Mouse (Mus musculus): ENCODE data around the gene Sox6. TPM values are rescaled to one million over a fixed set of nuclear protein-coding genes. Genes with fewer than 3 reads are reported as not detected.

The Sox6 gene
- polyA plus RNA-seq, 1 experiment from 2014 or later = 33.2 TPM

GRCm38 (mm10) chr7:115780148-115780547 is 258.4 kb downstream of the Sox6 start:
- Histone ChIP-seq H3K27ac (ENCODE audit: poor library complexity, severe bottlenecking) (peak overlapping the region; percentile 58), H3K9me3 (replicated peaks) (peaks cover 2% of the 10 kb centered on the region; the same call in 1 of the 2 replicates), H3K4me1 (replicated peaks) (peaks cover 34% of the 10 kb centered on the region), H3K9ac (no peak overlapping the region), H3K36me3 (no peaks in the 10 kb centered on the region), H3K4me2 (0 out of 2 replicates have a peak overlapping the region, but pooled peaks have one; percentile 17), H3K4me3 (no peak overlapping the region), H3K27me3 (replicated peaks) (no peaks in the 10 kb centered on the region)
- ATAC-seq (ENCODE audit: insufficient number of reproducible peaks, low FRiP score) = no peak
- 28% methylated on average over 4 of the region's 4 CpGs for WGBS

GRCm38 (mm10) chr7:115779544-115779943 is 259.1 kb downstream of the Sox6 start:
- ATAC-seq (ENCODE audit: insufficient number of reproducible peaks, low FRiP score) = no peak
- peaks cover 2% of the 10 kb centered on the region; the same call in 1 of the 2 replicates for H3K9me3 ChIP-seq (replicated peaks)
- H3K4me1 ChIP-seq (replicated peaks) = peaks cover 29% of the 10 kb centered on the region
- no peak overlapping the region for H3K4me3 ChIP-seq
- H3K9ac ChIP-seq = no peak overlapping the region
- H3K27me3 ChIP-seq (replicated peaks) = no peaks in the 10 kb centered on the region
- H3K4me2 ChIP-seq = no peak overlapping the region
- H3K27ac ChIP-seq (ENCODE audit: poor library complexity, severe bottlenecking) = peak overlapping the region; percentile 58; the same call in 1 of the 2 replicates
- H3K36me3 ChIP-seq = no peaks in the 10 kb centered on the region
- WGBS = 91% methylated on average over 2 of the region's 2 CpGs

- Histone ChIP-seq H3K36me3 (no peaks in the 10 kb centered on the region), H3K9ac (no peak overlapping the region), H3K27me3 (replicated peaks) (no peaks in the 10 kb centered on the region), H3K27ac (ENCODE audit: poor library complexity, severe bottlenecking) (no peak overlapping the region), H3K4me2 (no peak overlapping the region), H3K9me3 (replicated peaks) (peaks cover 2% of the 10 kb centered on the region; the same call in 1 of the 2 replicates), H3K4me1 (replicated peaks) (peaks cover 17% of the 10 kb centered on the region), H3K4me3 (no peak overlapping the region)
- WGBS = 59% methylated on average over 7 of the region's 7 CpGs
- ATAC-seq (ENCODE audit: insufficient number of reproducible peaks, low FRiP score) = no peak
Measured at GRCm38 (mm10) chr7:115776736-115777135, 261.9 kb downstream of the Sox6 start.

- Histone ChIP-seq H3K36me3 (no peaks in the 10 kb centered on the region), H3K27me3 (replicated peaks) (no peaks in the 10 kb centered on the region), H3K9me3 (replicated peaks) (peaks cover 2% of the 10 kb centered on the region; the same call in 1 of the 2 replicates), H3K4me2 (no peak overlapping the region), H3K4me3 (no peak overlapping the region), H3K4me1 (replicated peaks) (peaks cover 17% of the 10 kb centered on the region), H3K9ac (no peak overlapping the region), H3K27ac (ENCODE audit: poor library complexity, severe bottlenecking) (no peak overlapping the region; the same call in 1 of the 2 replicates)
- no peak for ATAC-seq (ENCODE audit: insufficient number of reproducible peaks, low FRiP score)
- WGBS = 55% methylated on average over 5 of the region's 5 CpGs
Measured at GRCm38 (mm10) chr7:115776324-115776723, 262.3 kb downstream of the Sox6 start.

- 0 out of 2 replicates have a peak, but pooled peaks cover 2% of the 10 kb centered on the region for H3K4me1 ChIP-seq (replicated peaks)
- no peaks in the 10 kb centered on the region for H3K9me3 ChIP-seq (replicated peaks)
- H3K36me3 ChIP-seq = no peaks in the 10 kb centered on the region
- ATAC-seq (ENCODE audit: insufficient number of reproducible peaks, low FRiP score) = no peak
- H3K27ac ChIP-seq (ENCODE audit: poor library complexity, severe bottlenecking) = no peak overlapping the region
- no peak overlapping the region for H3K4me2 ChIP-seq
- H3K9ac ChIP-seq = no peak overlapping the region
- 80% methylated on average over 8 of the region's 8 CpGs for WGBS
- no peaks in the 10 kb centered on the region for H3K27me3 ChIP-seq (replicated peaks)
- H3K4me3 ChIP-seq = no peak overlapping the region
Measured at GRCm38 (mm10) chr7:115766316-115766715, 272.3 kb downstream of the Sox6 start.

- no peak for ATAC-seq (ENCODE audit: insufficient number of reproducible peaks, low FRiP score)
Measured at GRCm38 (mm10) chr7:115763851-115764250, 274.7 kb downstream of the Sox6 start.

GRCm38 (mm10) chr7:115758172-115758571 is 280.4 kb downstream of the Sox6 start:
- no peak for ATAC-seq (ENCODE audit: insufficient number of reproducible peaks, low FRiP score)
- Histone ChIP-seq H3K4me3 (no peak overlapping the region), H3K36me3 (no peaks in the 10 kb centered on the region), H3K9me3 (replicated peaks) (no peaks in the 10 kb centered on the region), H3K27ac (ENCODE audit: poor library complexity, severe bottlenecking) (no peak overlapping the region), H3K9ac (no peak overlapping the region), H3K4me1 (replicated peaks) (no peaks in the 10 kb centered on the region), H3K27me3 (replicated peaks) (no peaks in the 10 kb centered on the region), H3K4me2 (no peak overlapping the region)
- 23% methylated on average over 1 of the region's 1 CpGs for WGBS

More at GRCm38 (mm10) chr7:115763851-115764250, 274.7 kb downstream of the Sox6 start:
- H3K9me3 ChIP-seq (replicated peaks) = no peaks in the 10 kb centered on the region
- H3K4me2 ChIP-seq = no peak overlapping the region
- H3K27me3 ChIP-seq (replicated peaks) = no peaks in the 10 kb centered on the region
- no peaks in the 10 kb centered on the region for H3K36me3 ChIP-seq
- no peak overlapping the region for H3K27ac ChIP-seq (ENCODE audit: poor library complexity, severe bottlenecking)
- WGBS = 76% methylated on average over 2 of the region's 2 CpGs
- H3K4me3 ChIP-seq = no peak overlapping the region
- H3K4me1 ChIP-seq (replicated peaks) = 0 out of 2 replicates have a peak, but pooled peaks cover 2% of the 10 kb centered on the region
- H3K9ac ChIP-seq = no peak overlapping the region

- no peaks in the 10 kb centered on the region for H3K36me3 ChIP-seq
- H3K9me3 ChIP-seq (replicated peaks) = no peaks in the 10 kb centered on the region
- no peaks in the 10 kb centered on the region for H3K27me3 ChIP-seq (replicated peaks)
- H3K9ac ChIP-seq = no peak overlapping the region
- no peak overlapping the region for H3K27ac ChIP-seq (ENCODE audit: poor library complexity, severe bottlenecking)
- H3K4me2 ChIP-seq = no peak overlapping the region
- WGBS = 72% methylated on average over 4 of the region's 4 CpGs
- ATAC-seq (ENCODE audit: insufficient number of reproducible peaks, low FRiP score) = no peak
- H3K4me1 ChIP-seq (replicated peaks) = peaks cover 19% of the 10 kb centered on the region
- H3K4me3 ChIP-seq = no peak overlapping the region
Measured at GRCm38 (mm10) chr7:115755272-115755671, 283.3 kb downstream of the Sox6 start.

GRCm38 (mm10) chr7:115754216-115754615 is 284.4 kb downstream of the Sox6 start:
- Histone ChIP-seq H3K9me3 (replicated peaks) (no peaks in the 10 kb centered on the region), H3K27ac (ENCODE audit: poor library complexity, severe bottlenecking) (no peak overlapping the region), H3K9ac (no peak overlapping the region), H3K36me3 (no peaks in the 10 kb centered on the region), H3K4me1 (replicated peaks) (peaks cover 22% of the 10 kb centered on the region), H3K4me3 (no peak overlapping the region), H3K27me3 (replicated peaks) (no peaks in the 10 kb centered on the region), H3K4me2 (no peak overlapping the region)
- WGBS = 75% methylated on average over 7 of the region's 7 CpGs
- no peak for ATAC-seq (ENCODE audit: insufficient number of reproducible peaks, low FRiP score)

- no peaks in the 10 kb centered on the region for H3K36me3 ChIP-seq
- no peak overlapping the region for H3K27ac ChIP-seq (ENCODE audit: poor library complexity, severe bottlenecking)
- H3K4me3 ChIP-seq = no peak overlapping the region
- no peak overlapping the region for H3K4me2 ChIP-seq
- peak; percentile 61; the same call in 1 of the 2 replicates for ATAC-seq (ENCODE audit: insufficient number of reproducible peaks, low FRiP score)
- H3K4me1 ChIP-seq (replicated peaks) = peaks cover 22% of the 10 kb centered on the region
- H3K9me3 ChIP-seq (replicated peaks) = no peaks in the 10 kb centered on the region
- 26% methylated on average over 5 of the region's 5 CpGs for WGBS
- H3K9ac ChIP-seq = no peak overlapping the region
- no peaks in the 10 kb centered on the region for H3K27me3 ChIP-seq (replicated peaks)
Measured at GRCm38 (mm10) chr7:115752121-115752634, 286.4 kb downstream of the Sox6 start.

- Histone ChIP-seq H3K4me1 (replicated peaks) (peaks cover 22% of the 10 kb centered on the region), H3K4me3 (no peak overlapping the region), H3K27me3 (replicated peaks) (no peaks in the 10 kb centered on the region), H3K9me3 (replicated peaks) (no peaks in the 10 kb centered on the region), H3K27ac (ENCODE audit: poor library complexity, severe bottlenecking) (no peak overlapping the region), H3K4me2 (no peak overlapping the region), H3K9ac (no peak overlapping the region), H3K36me3 (no peaks in the 10 kb centered on the region)
- 39% methylated on average over 3 of the region's 3 CpGs for WGBS
- no peak for ATAC-seq (ENCODE audit: insufficient number of reproducible peaks, low FRiP score)
Measured at GRCm38 (mm10) chr7:115751083-115751482, 287.5 kb downstream of the Sox6 start.

Measured in heart, embryonic 12.5 days (tissue).